ENCODE assay signal across 7 mouse cellular contexts in genomic region chr11:6291401-6292115, GRCm38 (mm10). TPM values are rescaled to one million over a fixed set of nuclear protein-coding genes. Genes with fewer than 3 reads are reported as not detected.
DNase-seq lines count a peak whose midpoint lies in the region; ATAC-seq lines count a peak whose summit lies in the region.

Gene Ogdh (plus strand): TSS chr11:6291633.

- H3K36me3 ChIP-seq in embryonic facial prominence, embryonic 12.5 days = no peaks in the 10 kb centered on the region
- H3K36me3 ChIP-seq in limb, embryonic 11.5 days (ENCODE audit: control insufficient read depth, insufficient read depth, low read length) = no peaks in the 10 kb centered on the region
- H3K36me3 ChIP-seq in midbrain, embryonic 14.5 days (ENCODE audit: control insufficient read depth, insufficient read depth, low read length) = no peaks in the 10 kb centered on the region; the same call in 1 of the 2 replicates

- H3K27me3 ChIP-seq in embryonic facial prominence, embryonic 12.5 days = no peaks in the 10 kb centered on the region
- no peaks in the 10 kb centered on the region for H3K27me3 ChIP-seq in limb, embryonic 11.5 days (ENCODE audit: control insufficient read depth, insufficient read depth, low read length)
- no peaks in the 10 kb centered on the region for H3K27me3 ChIP-seq in midbrain, embryonic 14.5 days (ENCODE audit: control insufficient read depth, insufficient read depth, low read length)

- no peaks in the 10 kb centered on the region for H3K9me3 ChIP-seq in embryonic facial prominence, embryonic 12.5 days
- H3K9me3 ChIP-seq in limb, embryonic 11.5 days (ENCODE audit: control insufficient read depth, low read length) = no peaks in the 10 kb centered on the region
- no peaks in the 10 kb centered on the region for H3K9me3 ChIP-seq in midbrain, embryonic 14.5 days (ENCODE audit: control insufficient read depth, low read length)

- H3K9ac ChIP-seq in embryonic facial prominence, embryonic 12.5 days = peak within 1 kb of the TSS; percentile 64
- peak within 1 kb of the TSS; percentile 49 for H3K9ac ChIP-seq in limb, embryonic 11.5 days (ENCODE audit: low read length)
- peak within 1 kb of the TSS; percentile 64 for H3K9ac ChIP-seq in midbrain, embryonic 14.5 days (replicated peaks; ENCODE audit: low read length)

- peak within 1 kb of the TSS; percentile 78 for H3K4me2 ChIP-seq in embryonic facial prominence, embryonic 12.5 days (replicated peaks)
- peak within 1 kb of the TSS; percentile 59 for H3K4me2 ChIP-seq in limb, embryonic 11.5 days (ENCODE audit: low read depth, severe bottlenecking)
- peak within 1 kb of the TSS; percentile 79 for H3K4me2 ChIP-seq in midbrain, embryonic 14.5 days (ENCODE audit: low read length)

- peak; percentile 98 for ATAC-seq in embryonic facial prominence, embryonic 12.5 days (ENCODE audit: insufficient number of reproducible peaks, insufficient read depth, low FRiP score, low TSS enrichment)
- ATAC-seq in limb, embryonic 11.5 days (ENCODE audit: insufficient number of reproducible peaks, low FRiP score, low TSS enrichment, low read depth) = peak; percentile 98
- ATAC-seq in midbrain, embryonic 14.5 days (ENCODE audit: low FRiP score, low TSS enrichment) = peak; percentile 98

- peaks cover 8% of the 10 kb centered on the region for H3K4me1 ChIP-seq in embryonic facial prominence, embryonic 12.5 days
- H3K4me1 ChIP-seq in limb, embryonic 11.5 days (ENCODE audit: control insufficient read depth, insufficient read depth, low read length) = no peaks in the 10 kb centered on the region
- H3K4me1 ChIP-seq in midbrain, embryonic 14.5 days (ENCODE audit: control insufficient read depth, insufficient read depth, low read length) = peaks cover 4% of the 10 kb centered on the region

- DNase-seq in adrenal gland, postnatal 25 days = peak; percentile 99
- peak; percentile 100 for DNase-seq in heart, adult 11 months
- peak; percentile 100 for DNase-seq in kidney, adult 18-20 months
- DNase-seq in limb, embryonic 11.5 days (ENCODE audit: low spot score) = peak; percentile 98
- peak; percentile 99 for DNase-seq in midbrain, embryonic 14.5 days
- peak; percentile 98 to 99 for DNase-seq in spleen, adult 18-20 months

- WGBS in embryonic facial prominence, embryonic 12.5 days = 1% methylated on average over 62 of the region's 77 CpGs
- WGBS in limb, embryonic 11.5 days = under 1% methylated on average over 76 of the region's 77 CpGs
- under 1% methylated on average over 77 of the region's 77 CpGs for WGBS in midbrain, embryonic 14.5 days

- peak within 1 kb of the TSS; percentile 83 for H3K27ac ChIP-seq in embryonic facial prominence, embryonic 12.5 days
- peak within 1 kb of the TSS; percentile 9; the same call in 1 of the 2 replicates for H3K27ac ChIP-seq in limb, embryonic 11.5 days (replicated peaks; ENCODE audit: low read depth, low read length)
- H3K27ac ChIP-seq in midbrain, embryonic 14.5 days (replicated peaks; ENCODE audit: low read depth, low read length) = peak within 1 kb of the TSS; percentile 91

- peak within 1 kb of the TSS; percentile 63 for H3K4me3 ChIP-seq in embryonic facial prominence, embryonic 12.5 days
- peak within 1 kb of the TSS; percentile 60 for H3K4me3 ChIP-seq in limb, embryonic 11.5 days (ENCODE audit: low read depth, low read length)
- H3K4me3 ChIP-seq in midbrain, embryonic 14.5 days (replicated peaks; ENCODE audit: low read depth, low read length) = peak within 1 kb of the TSS; percentile 80

RNA-seq across cellular contexts. Expression of gene Ogdh, which starts in this region (rescaled TPM):
- total RNA-seq in adrenal gland, postnatal 25 days (2021) = 547 and 550 TPM in 2 replicates
- 96.0 and 99.9 TPM in 2 replicates for polyA plus RNA-seq in embryonic facial prominence, embryonic 12.5 days (2016; fragmentation: Nextera tagmentation; extraction: Ambion mirVana)
- 91.2 and 106 TPM in 2 replicates for polyA plus RNA-seq in limb, embryonic 11.5 days (2014; fragmentation: Nextera tagmentation; extraction: Ambion mirVana)
- polyA plus RNA-seq in midbrain, embryonic 14.5 days (2014; fragmentation: Nextera tagmentation; extraction: Ambion mirVana) = 79.9 and 104 TPM in 2 replicates

Comparison
In these comparisons a context has a peak if more than half of its experiments do, and no peak if none do; other contexts are left out.
1. Peak in every context shown above with its lines: DNase-seq, ATAC-seq, H3K4me3 ChIP-seq and H3K27ac ChIP-seq.
2. H3K27ac ChIP-seq: peak in every context shown above with its lines; median percentile 91 in midbrain, embryonic 14.5 days; 83 in embryonic facial prominence, embryonic 12.5 days; 9 in limb, embryonic 11.5 days.